Mouse (Mus musculus): ENCODE measurements around the gene Rab8b. TPM values are rescaled to one million over a fixed set of nuclear protein-coding genes. Genes with fewer than 3 reads are reported as not detected.
"Not testable (repeated sequence)": the region's sequence is repeated elsewhere in the genome, so short reads cannot be mapped to it uniquely, and the experiment has no call there.

Gene Rab8b
- total RNA-seq, 2 experiments from 2014 or later = 45.9 to 81.6 TPM

DNA sequence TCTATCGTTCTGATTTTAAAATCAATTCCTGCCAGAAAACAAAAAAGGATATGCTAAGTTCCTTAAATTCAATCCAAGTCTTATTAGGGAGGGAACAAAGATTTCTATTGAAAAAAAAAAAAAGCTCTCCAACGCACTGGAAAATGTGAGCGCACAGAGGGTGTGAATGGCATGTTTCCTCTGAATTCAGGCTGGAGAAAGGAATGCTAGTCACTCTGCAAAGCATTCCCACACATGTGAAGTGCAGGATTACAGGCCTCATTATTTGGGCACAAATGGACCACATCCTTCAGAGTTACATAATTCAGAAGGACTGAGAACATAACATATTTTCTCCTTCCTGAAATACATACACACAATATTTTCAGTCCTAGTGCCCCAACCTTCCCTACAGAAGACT, 56.0 kb downstream of the Rab8b start:
- no peak for ATAC-seq (replicated peaks; ENCODE audit: low FRiP score, low TSS enrichment, poor library complexity, severe bottlenecking)

GRCm38 (mm10) chr9:66862202-66862601, 57.3 kb downstream of the Rab8b start:
- ATAC-seq (replicated peaks; ENCODE audit: low FRiP score, low TSS enrichment, poor library complexity, severe bottlenecking) = no peak

DNA sequence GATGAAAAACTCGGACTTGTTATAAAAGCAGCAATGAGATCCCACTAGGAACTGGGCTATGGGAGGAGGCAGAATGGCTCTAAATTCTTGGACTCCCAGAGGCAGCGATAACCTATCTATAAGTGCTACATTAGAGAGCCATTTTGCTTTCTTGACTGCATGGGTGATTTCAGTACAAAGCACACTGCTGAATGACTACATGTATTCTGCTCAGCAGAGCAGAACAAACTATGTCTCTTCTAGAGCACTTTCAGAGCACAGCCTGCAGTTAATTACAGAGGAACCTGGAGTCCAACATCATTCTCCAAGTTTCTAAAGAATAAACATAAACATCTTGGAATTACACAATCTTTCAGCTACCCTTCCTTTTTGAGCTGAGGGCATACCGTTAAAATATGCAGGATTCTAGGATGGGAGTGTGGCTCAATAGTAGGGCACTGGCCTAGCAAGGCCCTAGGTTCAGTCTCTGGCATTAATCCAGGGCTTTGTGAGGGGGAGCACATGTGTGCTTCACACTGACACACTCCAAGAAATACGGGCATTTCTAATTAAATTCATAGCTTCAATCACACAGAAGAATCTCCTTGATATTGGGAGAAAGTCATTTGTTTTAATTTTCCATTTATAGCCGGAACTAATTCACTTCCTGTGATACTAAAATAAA, 58.3 kb downstream of the Rab8b start:
- no peak for ATAC-seq (replicated peaks; ENCODE audit: low FRiP score, low TSS enrichment, poor library complexity, severe bottlenecking)

DNA sequence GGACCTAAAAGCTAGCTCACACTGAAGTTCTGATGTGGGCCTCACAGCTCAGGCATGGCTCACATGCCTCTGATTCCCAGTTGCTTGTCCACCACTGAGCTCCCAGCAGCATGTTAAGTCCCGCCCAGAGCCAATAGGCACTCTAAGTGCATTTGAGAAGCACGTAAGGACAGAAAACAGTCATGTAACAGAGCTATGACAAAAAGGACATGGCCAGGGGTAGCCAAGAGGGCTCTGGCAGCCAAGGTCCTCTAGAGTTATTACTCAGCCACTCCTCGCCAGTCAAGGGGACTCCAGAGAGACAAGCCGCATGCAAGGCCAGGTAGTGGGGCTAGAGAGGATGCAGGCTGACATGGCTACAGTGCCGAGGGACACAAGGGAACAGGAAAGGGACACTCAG, 60.0 kb downstream of the Rab8b start:
- no peak for ATAC-seq (replicated peaks; ENCODE audit: low FRiP score, low TSS enrichment, poor library complexity, severe bottlenecking)

- no peak for ATAC-seq (replicated peaks; ENCODE audit: low FRiP score, low TSS enrichment, poor library complexity, severe bottlenecking)
These were observed 63.6 kb downstream of the Rab8b start for GRCm38 (mm10) chr9:66855865-66856264.

DNA sequence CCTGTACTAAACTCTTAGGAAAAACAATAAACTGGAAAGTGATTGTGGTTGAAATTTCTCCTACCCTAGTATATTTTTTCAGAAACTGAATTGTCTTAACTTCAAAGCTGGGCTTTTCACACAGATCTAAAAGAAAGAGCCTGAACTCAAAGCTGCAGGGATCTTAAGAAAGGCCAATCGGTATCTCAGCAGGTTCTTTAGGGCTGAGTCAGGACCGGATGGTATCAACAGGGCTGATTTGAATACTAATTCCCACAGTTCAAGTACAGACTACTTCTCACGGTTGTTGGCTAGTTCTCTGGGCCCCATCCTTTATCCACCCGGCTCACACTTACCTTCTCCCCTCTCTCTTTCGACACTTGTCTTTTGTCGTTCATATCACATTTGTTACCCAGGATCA, 66.9 kb downstream of the Rab8b start:
- no peak for ATAC-seq (replicated peaks; ENCODE audit: low FRiP score, low TSS enrichment, poor library complexity, severe bottlenecking)

DNA sequence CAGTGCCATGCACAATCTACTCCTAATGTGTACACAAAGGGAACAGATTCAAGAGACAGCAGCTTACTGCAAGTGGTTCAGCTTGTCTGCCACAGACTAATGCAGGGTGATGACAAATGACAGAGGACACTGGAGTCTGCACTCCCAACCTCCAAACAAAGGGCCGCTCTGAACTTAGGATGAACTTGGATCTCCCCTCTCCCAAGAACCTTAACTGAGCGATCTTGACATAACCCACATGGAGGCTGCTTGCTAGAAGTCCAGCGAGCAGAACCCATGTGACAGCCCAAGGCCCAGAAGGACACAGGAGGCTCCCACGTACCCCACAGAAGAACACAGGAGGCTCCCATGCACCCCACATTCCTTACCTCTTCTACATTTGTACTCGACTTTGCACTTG, 68.5 kb downstream of the Rab8b start:
- ATAC-seq (replicated peaks; ENCODE audit: low FRiP score, low TSS enrichment, poor library complexity, severe bottlenecking) = no peak

DNA sequence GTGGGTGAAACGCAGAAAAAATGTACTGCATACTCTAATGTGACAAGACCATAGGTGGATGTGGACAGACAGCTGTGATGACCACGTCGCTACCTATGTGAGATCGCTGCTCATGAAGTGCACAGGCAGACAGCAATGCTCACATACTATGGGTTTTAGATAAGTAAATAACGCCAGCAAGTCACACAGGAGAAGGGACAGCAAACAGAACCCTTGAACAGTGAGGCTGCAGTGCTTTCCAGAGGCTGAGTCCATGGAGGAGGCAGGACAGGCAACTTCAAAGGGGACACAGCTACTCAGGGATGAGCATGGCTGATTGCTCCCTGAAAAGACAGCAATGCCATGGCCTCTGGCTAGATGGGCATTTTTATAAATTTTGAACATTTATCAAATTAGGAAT, 72.7 kb downstream of the Rab8b start:
- ATAC-seq (replicated peaks; ENCODE audit: low FRiP score, low TSS enrichment, poor library complexity, severe bottlenecking) = no peak

DNA sequence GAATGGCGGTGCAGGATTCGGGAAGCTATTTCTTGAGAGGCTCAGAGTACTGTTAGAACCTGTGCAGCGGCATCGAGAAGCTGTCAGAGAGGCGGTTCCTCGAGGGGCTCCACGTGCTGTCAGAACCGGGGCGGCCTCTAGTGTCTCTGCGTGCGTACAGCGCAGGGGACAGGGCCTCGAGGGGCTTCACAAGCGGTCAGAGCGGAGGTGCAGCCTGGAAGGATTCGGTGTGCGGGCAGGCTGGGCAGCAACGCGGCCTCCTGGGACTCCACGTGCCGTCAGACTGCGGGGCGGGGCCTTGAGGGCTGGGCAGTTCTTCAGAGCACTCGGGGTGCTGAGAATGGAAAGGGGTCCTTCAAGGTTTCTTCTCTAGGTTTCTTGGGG, 84.4 kb downstream of the Rab8b start:
- peak; percentile 64 for ATAC-seq (replicated peaks; ENCODE audit: low FRiP score, low TSS enrichment, poor library complexity, severe bottlenecking)

DNA sequence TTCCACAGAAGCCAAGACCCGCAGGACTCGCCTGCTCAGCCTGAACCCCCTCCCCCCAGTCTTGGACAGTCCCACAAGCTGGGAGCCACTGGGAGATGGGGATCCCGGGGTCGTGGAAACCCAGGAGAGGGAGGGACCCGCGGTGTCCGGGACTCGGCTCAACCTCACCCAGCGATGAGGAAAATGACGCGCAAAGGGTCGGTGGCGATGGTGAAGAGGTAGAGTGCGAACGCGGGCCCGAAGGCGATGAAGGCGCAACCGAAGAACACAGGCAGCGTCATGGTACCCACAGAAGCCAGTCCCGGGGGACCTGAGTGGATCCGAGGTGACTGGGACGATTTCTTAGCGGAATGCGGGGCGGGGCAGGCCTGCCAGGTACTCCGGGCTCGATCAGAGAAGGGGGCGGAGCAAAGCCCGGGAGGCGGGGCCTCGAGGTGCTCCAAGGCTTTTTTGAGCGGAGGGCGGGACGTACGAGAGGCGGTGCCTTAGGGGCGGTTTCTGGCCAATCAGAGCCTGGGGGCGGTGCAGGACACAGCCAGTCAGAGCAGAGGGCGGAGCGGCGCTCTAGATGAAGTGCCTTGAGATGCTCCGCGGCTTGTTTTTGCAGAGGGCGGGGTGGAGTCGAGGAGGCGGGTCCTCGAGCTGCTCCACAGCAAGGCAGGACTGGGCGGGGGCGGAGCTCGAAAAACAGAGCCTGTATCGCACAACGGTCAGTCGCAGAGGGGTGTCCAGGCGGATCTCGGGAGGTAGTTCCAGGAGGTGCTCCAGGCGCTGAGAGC, 85.0 kb downstream of the Rab8b start, which contains the start of gene Aph1c:
TSS of gene Aph1c (minus strand) at position 409 of the 779 bp plus-strand sequence.
- peak; percentile 97 for ATAC-seq (replicated peaks; ENCODE audit: low FRiP score, low TSS enrichment, poor library complexity, severe bottlenecking)

DNA sequence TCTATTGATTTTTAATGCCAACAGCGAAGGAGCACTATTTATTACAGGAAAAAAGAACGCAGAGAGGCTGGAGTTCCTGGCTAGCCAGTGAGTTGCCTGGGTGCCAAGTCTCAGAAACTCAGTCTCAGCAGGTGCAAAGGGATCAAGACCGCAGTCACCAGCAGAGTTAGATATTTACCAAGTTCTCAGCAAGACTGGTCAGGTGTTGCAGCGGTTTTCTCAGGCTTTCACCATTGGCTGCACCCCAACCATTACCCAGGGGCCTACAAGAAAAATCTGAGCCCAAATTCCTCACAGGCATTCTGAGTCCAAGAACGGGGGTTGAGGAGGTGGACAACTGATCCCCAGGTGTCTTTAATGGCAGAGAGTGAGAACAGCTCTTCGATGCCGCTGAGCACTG, 85.6 kb downstream of the Rab8b start:
- ATAC-seq (replicated peaks; ENCODE audit: low FRiP score, low TSS enrichment, poor library complexity, severe bottlenecking) = no peak

GRCm38 (mm10) chr9:66832366-66832908, 87.0 kb downstream of the Rab8b start:
- ATAC-seq (replicated peaks; ENCODE audit: low FRiP score, low TSS enrichment, poor library complexity, severe bottlenecking) = no peak

- ATAC-seq (replicated peaks; ENCODE audit: low FRiP score, low TSS enrichment, poor library complexity, severe bottlenecking) = no peak
These were observed 93.5 kb downstream of the Rab8b start for GRCm38 (mm10) chr9:66825990-66826389.

GRCm38 (mm10) chr9:66822255-66822654, 97.2 kb downstream of the Rab8b start:
- ATAC-seq (replicated peaks; ENCODE audit: low FRiP score, low TSS enrichment, poor library complexity, severe bottlenecking) = 0 out of 2 replicates have a peak, but pooled peaks have one; percentile 51

DNA sequence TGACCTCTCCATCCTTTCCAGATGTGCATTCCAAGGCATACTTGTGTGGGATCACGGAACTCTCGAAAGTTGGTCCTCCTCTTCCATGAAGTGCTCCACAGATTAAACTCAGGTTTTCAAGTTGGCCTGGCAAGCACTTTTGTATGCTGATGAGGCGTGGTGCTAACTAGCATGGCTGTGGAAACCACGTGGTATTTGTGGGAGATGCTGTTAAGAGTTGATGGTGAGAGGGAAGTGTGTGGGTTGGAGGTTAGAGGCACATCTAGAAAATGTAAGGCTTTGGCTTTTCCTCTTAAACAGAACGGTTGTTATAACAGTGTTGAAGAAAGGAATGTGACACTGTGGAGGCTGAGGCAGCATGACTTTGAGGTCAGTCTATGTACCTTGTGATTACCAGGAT, 98.5 kb downstream of the Rab8b start:
- ATAC-seq (replicated peaks; ENCODE audit: low FRiP score, low TSS enrichment, poor library complexity, severe bottlenecking) = no peak

- ATAC-seq (replicated peaks; ENCODE audit: low FRiP score, low TSS enrichment, poor library complexity, severe bottlenecking) = no peak
These were observed 106.1 kb downstream of the Rab8b start for GRCm38 (mm10) chr9:66813392-66813791.

DNA sequence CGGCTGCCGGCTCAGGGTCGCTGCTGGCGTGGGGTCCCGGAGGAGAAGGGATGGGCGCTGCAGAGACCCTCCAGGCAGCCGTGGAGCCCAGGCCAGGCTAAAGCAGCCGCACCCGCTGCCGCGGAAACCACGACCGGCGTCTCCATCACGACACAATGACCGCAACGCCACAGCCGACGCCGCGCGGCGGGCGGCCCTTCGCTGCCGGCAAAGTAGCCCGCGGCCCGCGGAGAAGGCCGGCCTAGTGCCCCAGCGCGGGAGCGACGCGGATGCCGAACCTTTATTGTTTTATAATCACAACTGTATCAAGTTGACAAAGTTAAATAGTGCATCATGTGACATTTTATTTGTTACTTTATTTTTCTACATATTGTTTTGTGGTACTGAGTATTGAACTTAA, 113.5 kb downstream of the Rab8b start:
- ATAC-seq (replicated peaks; ENCODE audit: low FRiP score, low TSS enrichment, poor library complexity, severe bottlenecking) = not testable (repeated sequence)

DNA sequence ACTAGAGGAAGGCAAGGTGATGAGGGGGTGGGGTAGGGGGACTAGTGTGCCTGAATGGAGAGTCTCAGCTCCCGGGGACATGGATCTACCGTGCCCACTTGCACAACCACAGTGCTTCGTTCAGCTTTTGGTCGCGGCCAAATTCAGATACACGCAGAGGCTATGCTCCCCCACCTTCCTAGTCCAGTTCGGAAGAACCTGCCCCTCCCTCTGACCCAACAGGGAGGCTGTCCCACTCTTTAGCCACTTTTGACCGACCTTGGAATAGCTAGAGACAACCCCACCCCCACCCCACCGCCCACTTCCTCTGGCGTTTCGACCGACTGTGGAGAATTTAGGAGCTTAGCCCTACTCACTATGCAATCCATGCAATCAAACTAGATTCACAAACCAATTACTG, 117.5 kb downstream of the Rab8b start:
- ATAC-seq (replicated peaks; ENCODE audit: low FRiP score, low TSS enrichment, poor library complexity, severe bottlenecking) = no peak

GRCm38 (mm10) chr9:66796739-66797138, 122.7 kb downstream of the Rab8b start, which contains the start of gene Gm10647:
Gm10647 (plus strand) TSS chr9:66797039.
- ATAC-seq (replicated peaks; ENCODE audit: low FRiP score, low TSS enrichment, poor library complexity, severe bottlenecking) = no peak

- ATAC-seq (replicated peaks; ENCODE audit: low FRiP score, low TSS enrichment, poor library complexity, severe bottlenecking) = peak; percentile 97
These were observed 123.8 kb downstream of the Rab8b start, which contains the start of gene Aph1b for GRCm38 (mm10) chr9:66795464-66796324. Aph1b (minus strand) TSS chr9:66795490.

Data from megakaryocyte-erythroid progenitor cell, adult 5-6 weeks (primary cell).